In genomic region chr5:140962945-140963344, GRCm38 (mm10) we compare ENCODE assay signal across 8 mouse cellular contexts. TPM values are rescaled to one million over a fixed set of nuclear protein-coding genes. Genes with fewer than 3 reads are reported as not detected.
A peak's percentile ranks its signal among the peaks of the same experiment; 100 is the strongest.
DNase-seq lines count a peak whose midpoint lies in the region; ATAC-seq and TF ChIP-seq lines count a peak whose summit lies in the region.

No protein-coding gene starts in this region.

- no peak overlapping the region for H3K4me3 ChIP-seq in gastrocnemius, adult 2 months
- no peak overlapping the region for H3K4me3 ChIP-seq in E14TG2a.4 (replicated peaks; ENCODE audit: low read length)

- intact Hi-C loops in gastrocnemius, adult 2 months (cut with DNase I): no loop called here
- intact Hi-C loops in heart, postnatal 36 days (cut with DNase I): loop anchor here (5.0 kb wide), 1 partner anchor 96 kb away; no protein-coding TSS in a partner anchor
- intact Hi-C loops in left cerebral cortex, postnatal 14 days (cut with DNase I): loop anchor here (5.0 kb wide), 1 partner anchor 114 kb away; no protein-coding TSS in a partner anchor

- peak; percentile 18; the same call in 1 of the 2 replicates for ATAC-seq in neutrophil, adult 5-6 weeks (ENCODE audit: extremely low read depth, insufficient number of reproducible peaks, low FRiP score, poor library complexity, severe bottlenecking)

- TF ChIP-seq CTCF in gastrocnemius, adult 2 months (IDR thresholded peaks at IDR 0.05): peak; percentile 57
- peak; percentile 72 for TF ChIP-seq CTCF in E14TG2a.4 (conservative IDR thresholded peaks at IDR 0.05; ENCODE audit: low read length)

- H3K4me1 ChIP-seq in E14TG2a.4 (replicated peaks; ENCODE audit: low read depth, low read length): no peaks in the 10 kb centered on the region

- DNase-seq in gastrocnemius, adult 2 months: peak; percentile 34
- no peak for DNase-seq in gastrocnemius, adult 8-10 months (ENCODE audit: low spot score in 2 of 2)
- peak; percentile 7 for DNase-seq in cerebellum, adult 8-10 months
- peak; percentile 9 to 35 for DNase-seq in heart, postnatal 36 days
- DNase-seq in left cerebral cortex, postnatal 14 days (ENCODE audit: low spot score in 2 of 2): peak; percentile 59 to 66
- peak; percentile 63 for DNase-seq in thymus, postnatal 0 days (ENCODE audit: low spot score)

- H3K27me3 ChIP-seq in E14TG2a.4 (ENCODE audit: insufficient read depth, low read length): no peaks in the 10 kb centered on the region

- H3K36me3 ChIP-seq in E14TG2a.4 (ENCODE audit: insufficient read depth, low read length): no peaks in the 10 kb centered on the region

- H3K9me3 ChIP-seq in E14TG2a.4 (ENCODE audit: low read length): peaks cover 8% of the 10 kb centered on the region; the same call in 1 of the 2 replicates

- no peak overlapping the region for H3K27ac ChIP-seq in gastrocnemius, adult 2 months

RNA-seq across cellular contexts. Expression of gene Card11, which starts 37.4 kb away (rescaled TPM):
- total RNA-seq in gastrocnemius, adult 2 months (2021): under 1 TPM; 0.17 to 0.23 TPM
- 1 to 10 TPM in 1 of 4 experiments, under 1 TPM in 3; 0.19 to 1.3 (median 0.64) TPM for total RNA-seq in gastrocnemius, adult 8-10 months (2022)
- total RNA-seq in heart, postnatal 36 days (2021): under 1 TPM; 0.19 to 0.56 TPM
- under 1 TPM; 0.27 to 0.37 TPM for total RNA-seq in left cerebral cortex, postnatal 14 days (2021)
- 74.3 and 78.4 TPM in 2 replicates for total RNA-seq in neutrophil, adult 5-6 weeks (2017)
- polyA plus RNA-seq in thymus, postnatal 0 days (2015; fragmentation: Nextera tagmentation; extraction: Ambion mirVana): 20.0 and 20.5 TPM in 2 replicates

Comparison
In these comparisons a context has a peak if more than half of its experiments do, and no peak if none do; other contexts are left out.
1. DNase-seq: peak in gastrocnemius, adult 2 months (single experiment), cerebellum, adult 8-10 months (single experiment), heart, postnatal 36 days (2 of 2), left cerebral cortex, postnatal 14 days (2 of 2) and thymus, postnatal 0 days (single experiment); none in gastrocnemius, adult 8-10 months (0 of 2).
2. RNA of gene Card11, which starts 37.4 kb away (total RNA-seq): 74.3 to 78.4 TPM in neutrophil, adult 5-6 weeks; 0.19 to 1.3 TPM in gastrocnemius, adult 8-10 months, 0.19 to 0.56 TPM in heart, postnatal 36 days, 0.27 to 0.37 TPM in left cerebral cortex, postnatal 14 days and 0.17 to 0.23 TPM in gastrocnemius, adult 2 months; every median in the first group is over 10 times any median in the second.